Mouse (Mus musculus): ENCODE results near the gene Cdca3. TPM values are rescaled to one million over a fixed set of nuclear protein-coding genes. Genes with fewer than 3 reads are reported as not detected.

Cdca3 gene
- polyA plus RNA-seq (2016; fragmentation: Nextera tagmentation; extraction: Ambion mirVana): 157 and 166 TPM in 2 replicates

DNA sequence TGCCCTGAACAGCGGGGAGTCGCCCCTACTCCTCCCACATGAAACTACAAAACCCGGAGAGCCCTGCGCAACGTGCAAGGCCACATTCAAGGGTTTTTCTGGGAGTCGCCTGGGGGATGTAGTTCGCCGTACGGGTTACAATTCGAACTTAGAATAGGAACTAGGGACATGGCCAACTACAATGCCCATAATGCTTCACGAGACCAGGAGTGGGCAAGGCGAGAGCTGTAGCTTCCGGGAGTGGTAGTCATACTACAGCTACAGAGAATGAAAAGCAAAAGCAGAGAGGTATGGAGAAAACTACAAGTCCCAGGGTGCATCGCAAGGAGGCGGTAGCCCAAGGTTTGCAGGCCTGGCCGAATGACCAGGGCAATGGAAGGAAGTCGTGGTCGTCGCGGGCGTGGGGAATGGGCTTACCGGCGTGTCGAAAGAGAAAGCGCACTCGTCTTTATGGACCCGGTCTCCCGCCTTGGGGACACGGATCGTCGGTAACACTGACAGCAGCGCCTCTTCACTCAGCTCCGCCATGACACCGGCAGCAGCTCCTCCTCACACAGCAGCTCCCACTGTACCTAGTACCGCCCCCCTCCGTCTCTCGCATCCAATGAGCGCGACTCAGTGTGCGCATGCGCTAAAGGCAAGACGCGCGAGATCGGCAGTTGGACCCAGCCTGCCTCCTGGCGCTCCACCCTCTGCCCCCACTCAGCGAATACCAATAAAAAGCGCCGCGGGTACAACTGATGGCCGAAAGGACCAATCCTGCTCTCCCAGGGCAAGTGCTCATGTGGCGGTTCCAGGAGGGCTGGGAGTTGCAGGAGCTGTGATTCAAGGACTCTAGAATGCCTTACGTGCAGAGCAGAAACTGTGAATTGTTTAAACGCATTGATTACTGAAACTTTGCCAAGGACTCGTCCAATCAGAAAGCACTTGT is at the start of gene Cdca3, which contains the start of gene Usp5:
Gene Cdca3, plus strand, starts transcription at position 680 of the 931 bp plus-strand sequence.
Gene Usp5, minus strand, starts transcription at position 617 of the 931 bp plus-strand sequence.
- Histone ChIP-seq H3K9ac (peak within 1 kb of the TSS; percentile 69), H3K4me3 (peak within 1 kb of the TSS; percentile 62), H3K4me1 (peaks cover 23% of the 10 kb centered on the region), H3K4me2 (replicated peaks) (peak within 1 kb of the TSS; percentile 88), H3K36me3 (peaks cover 49% of the 10 kb centered on the region), H3K9me3 (no peaks in the 10 kb centered on the region), H3K27me3 (no peaks in the 10 kb centered on the region), H3K27ac (peak within 1 kb of the TSS; percentile 79)
- peak; percentile 96 for ATAC-seq (ENCODE audit: insufficient number of reproducible peaks, insufficient read depth, low FRiP score, low TSS enrichment)
- WGBS: under 1% methylated on average over 55 of the region's 55 CpGs

DNA sequence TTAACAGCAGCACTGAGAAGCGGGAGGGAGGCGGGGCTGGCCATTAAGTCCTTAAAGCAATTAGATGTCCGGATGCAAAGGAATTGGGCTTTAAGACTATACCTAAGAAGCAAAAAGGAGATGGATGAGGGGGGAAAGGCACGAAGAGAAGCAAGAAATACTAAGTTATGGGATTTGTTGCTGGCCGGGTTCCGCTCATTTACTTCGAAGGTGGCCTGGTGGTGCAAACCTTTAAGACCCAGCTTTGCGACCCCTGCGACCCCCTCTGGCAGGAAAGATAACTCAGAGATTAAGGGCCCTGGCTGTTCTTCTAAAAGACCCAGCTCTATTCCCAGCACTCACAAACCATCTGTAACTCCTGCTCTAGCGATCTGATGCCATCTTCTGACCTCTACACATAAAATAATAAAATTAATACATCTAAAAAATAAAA is 49.3 kb upstream of the Cdca3 start:
- WGBS: 5% methylated on average over 10 of the region's 10 CpGs
- Histone ChIP-seq H3K9me3 (no peaks in the 10 kb centered on the region), H3K27ac (no peak overlapping the region), H3K36me3 (no peaks in the 10 kb centered on the region), H3K9ac (peak overlapping the region; percentile 2; the same call in 1 of the 2 replicates), H3K4me1 (peaks cover 11% of the 10 kb centered on the region; the same call in 1 of the 2 replicates), H3K27me3 (peaks cover 5% of the 10 kb centered on the region), H3K4me2 (replicated peaks) (peak overlapping the region; percentile 70), H3K4me3 (peak overlapping the region; percentile 37)
- no peak for ATAC-seq (ENCODE audit: insufficient number of reproducible peaks, insufficient read depth, low FRiP score, low TSS enrichment)

DNA sequence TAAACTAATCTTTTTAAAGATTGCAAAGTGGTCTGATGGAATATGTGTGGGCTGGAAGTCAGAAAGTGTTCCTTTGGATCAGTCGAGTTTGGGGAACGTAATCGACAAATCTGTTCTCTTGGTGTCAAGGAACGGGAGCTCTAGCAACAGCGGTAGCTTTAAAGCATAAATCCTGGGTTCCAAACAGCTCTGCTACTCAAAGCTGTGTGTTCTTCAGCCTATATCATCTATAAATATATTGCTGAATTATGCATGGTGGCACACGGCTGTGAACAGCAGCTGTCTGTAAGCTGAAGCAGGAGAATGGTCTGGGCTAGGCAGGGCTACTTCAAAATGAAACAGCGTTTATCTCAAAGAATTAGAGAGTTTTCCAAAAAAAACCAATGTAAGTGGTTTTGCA is 48.4 kb upstream of the Cdca3 start:
- peaks cover 11% of the 10 kb centered on the region; the same call in 1 of the 2 replicates for H3K4me1 ChIP-seq
- H3K9ac ChIP-seq: no peak overlapping the region
- no peak overlapping the region for H3K4me2 ChIP-seq (replicated peaks)
- no peaks in the 10 kb centered on the region for H3K9me3 ChIP-seq
- no peaks in the 10 kb centered on the region for H3K36me3 ChIP-seq
- WGBS: 88% methylated on average over 7 of the region's 7 CpGs
- no peak overlapping the region for H3K27ac ChIP-seq
- ATAC-seq (ENCODE audit: insufficient number of reproducible peaks, insufficient read depth, low FRiP score, low TSS enrichment): no peak
- H3K27me3 ChIP-seq: peaks cover 5% of the 10 kb centered on the region
- no peak overlapping the region for H3K4me3 ChIP-seq

DNA sequence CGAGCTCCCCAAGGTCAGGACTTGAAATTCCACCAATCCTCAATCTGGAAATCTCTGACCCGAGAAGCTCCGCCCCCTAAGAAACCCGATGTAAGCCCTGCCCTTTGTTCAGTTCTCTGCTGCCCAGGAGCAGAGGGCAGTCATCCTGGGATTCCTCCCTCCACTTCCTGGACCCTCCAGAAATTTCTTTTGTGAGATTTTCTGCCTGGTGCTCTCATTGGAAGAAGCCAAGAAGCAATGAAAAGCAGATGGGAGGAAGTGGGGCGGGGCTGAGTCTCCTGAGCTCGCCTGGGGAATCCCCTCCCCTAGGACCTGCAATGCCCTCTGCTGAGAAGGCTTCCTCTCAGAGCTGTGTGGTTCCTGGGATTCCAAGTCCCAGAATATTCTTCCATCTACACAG is 46.9 kb upstream of the Cdca3 start:
- WGBS: 15% methylated on average over 6 of the region's 6 CpGs
- H3K4me3 ChIP-seq: no peak overlapping the region
- no peak overlapping the region for H3K27ac ChIP-seq
- no peak for ATAC-seq (ENCODE audit: insufficient number of reproducible peaks, insufficient read depth, low FRiP score, low TSS enrichment)
- no peak overlapping the region for H3K9ac ChIP-seq
- no peaks in the 10 kb centered on the region for H3K36me3 ChIP-seq
- peak overlapping the region; percentile 28 for H3K4me2 ChIP-seq (replicated peaks)
- H3K4me1 ChIP-seq: peaks cover 11% of the 10 kb centered on the region; the same call in 1 of the 2 replicates
- H3K9me3 ChIP-seq: no peaks in the 10 kb centered on the region
- H3K27me3 ChIP-seq: peaks cover 5% of the 10 kb centered on the region

DNA sequence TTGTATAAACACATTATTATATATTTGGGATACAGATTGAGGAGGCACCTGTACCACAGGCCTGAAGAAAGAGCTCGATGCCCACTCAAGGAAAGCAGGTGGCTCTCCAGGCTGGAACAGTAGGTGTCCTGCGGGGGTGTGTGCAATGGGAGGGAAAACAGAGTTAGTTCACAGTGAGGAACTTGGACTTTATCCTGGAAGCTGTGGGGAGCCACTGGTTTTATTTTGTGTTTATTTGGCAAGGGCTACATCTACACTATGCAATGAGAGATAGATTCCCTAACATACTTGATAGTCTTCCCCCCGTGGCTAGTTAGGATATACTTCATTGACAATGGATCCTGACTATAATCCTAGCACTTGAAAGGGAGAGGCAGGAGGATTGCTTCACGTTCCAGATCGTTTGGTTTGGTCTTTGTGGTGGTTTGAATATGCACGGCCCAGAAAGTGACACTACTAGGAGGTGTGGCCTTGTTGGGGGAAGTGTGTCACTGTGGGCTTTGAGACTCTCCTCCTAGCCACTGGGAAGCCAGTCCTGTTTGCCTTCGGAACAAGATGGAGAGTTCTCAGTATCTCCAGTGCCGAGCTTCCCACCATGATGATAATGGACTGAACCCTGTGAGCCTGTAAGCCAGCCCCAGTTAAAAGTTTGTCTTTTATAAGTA is 42.5 kb upstream of the Cdca3 start:
- WGBS: 54% methylated on average over 8 of the region's 8 CpGs

DNA sequence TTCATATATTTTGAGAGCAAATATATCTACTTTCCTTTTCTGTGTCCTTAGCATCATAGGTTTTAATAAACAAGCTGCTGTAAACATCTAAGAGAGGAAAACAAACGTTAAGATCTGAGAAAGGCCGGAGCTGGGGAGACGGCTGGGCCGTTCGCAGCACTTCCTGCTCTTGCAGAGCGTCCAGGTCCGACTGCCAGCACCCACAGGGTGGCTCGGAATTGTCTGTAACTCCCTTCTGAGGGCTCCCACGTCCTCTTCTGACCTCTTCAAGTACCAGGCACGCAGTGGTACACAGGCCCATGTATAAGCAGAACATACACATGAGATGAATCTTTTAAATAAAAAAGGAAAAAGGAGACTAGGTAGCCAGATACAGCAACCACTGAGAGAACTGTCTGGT is 41.6 kb upstream of the Cdca3 start:
- H3K36me3 ChIP-seq: no peaks in the 10 kb centered on the region
- 77% methylated on average over 10 of the region's 10 CpGs for WGBS
- H3K27me3 ChIP-seq: no peaks in the 10 kb centered on the region
- no peaks in the 10 kb centered on the region for H3K9me3 ChIP-seq
- H3K4me1 ChIP-seq: peaks cover 5% of the 10 kb centered on the region; the same call in 1 of the 2 replicates
- no peak overlapping the region for H3K4me2 ChIP-seq (replicated peaks)
- H3K9ac ChIP-seq: no peak overlapping the region
- no peak overlapping the region for H3K4me3 ChIP-seq
- no peak for ATAC-seq (ENCODE audit: insufficient number of reproducible peaks, insufficient read depth, low FRiP score, low TSS enrichment)
- H3K27ac ChIP-seq: no peak overlapping the region

More for the DNA sequence above, 42.5 kb upstream of the Cdca3 start:
- H3K27me3 ChIP-seq: no peaks in the 10 kb centered on the region
- H3K4me2 ChIP-seq (replicated peaks): no peak overlapping the region
- H3K9ac ChIP-seq: no peak overlapping the region
- H3K4me1 ChIP-seq: peaks cover 10% of the 10 kb centered on the region; the same call in 1 of the 2 replicates
- no peaks in the 10 kb centered on the region for H3K36me3 ChIP-seq
- H3K4me3 ChIP-seq: no peak overlapping the region
- ATAC-seq (ENCODE audit: insufficient number of reproducible peaks, insufficient read depth, low FRiP score, low TSS enrichment): no peak
- no peaks in the 10 kb centered on the region for H3K9me3 ChIP-seq
- H3K27ac ChIP-seq: no peak overlapping the region

DNA sequence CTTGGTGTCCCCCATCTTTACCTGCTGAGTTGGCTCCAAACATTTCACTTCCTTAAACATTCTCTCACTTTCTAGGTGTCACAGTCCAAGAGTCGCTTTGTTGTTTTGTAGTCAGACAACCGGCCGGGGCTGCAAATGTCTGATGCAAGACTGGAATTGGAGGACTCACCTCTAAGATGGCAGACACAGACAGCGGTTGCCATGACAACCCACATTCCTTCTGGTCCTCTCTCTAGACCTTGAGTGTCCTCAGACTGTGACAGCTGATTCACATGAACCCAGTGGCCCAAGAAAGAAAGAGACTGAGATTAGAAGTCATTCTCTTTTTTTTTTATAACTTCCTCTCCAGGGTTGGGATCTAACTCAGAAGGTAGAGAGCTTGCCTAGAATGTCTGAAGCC is 39.8 kb upstream of the Cdca3 start:
- no peaks in the 10 kb centered on the region for H3K27me3 ChIP-seq
- H3K4me3 ChIP-seq: no peak overlapping the region
- no peak overlapping the region for H3K9ac ChIP-seq
- H3K36me3 ChIP-seq: no peaks in the 10 kb centered on the region
- H3K27ac ChIP-seq: no peak overlapping the region
- no peak for ATAC-seq (ENCODE audit: insufficient number of reproducible peaks, insufficient read depth, low FRiP score, low TSS enrichment)
- 0 out of 2 replicates have a peak, but pooled peaks cover 4% of the 10 kb centered on the region for H3K4me1 ChIP-seq
- 82% methylated on average over 4 of the region's 4 CpGs for WGBS
- H3K4me2 ChIP-seq (replicated peaks): no peak overlapping the region
- H3K9me3 ChIP-seq: no peaks in the 10 kb centered on the region

DNA sequence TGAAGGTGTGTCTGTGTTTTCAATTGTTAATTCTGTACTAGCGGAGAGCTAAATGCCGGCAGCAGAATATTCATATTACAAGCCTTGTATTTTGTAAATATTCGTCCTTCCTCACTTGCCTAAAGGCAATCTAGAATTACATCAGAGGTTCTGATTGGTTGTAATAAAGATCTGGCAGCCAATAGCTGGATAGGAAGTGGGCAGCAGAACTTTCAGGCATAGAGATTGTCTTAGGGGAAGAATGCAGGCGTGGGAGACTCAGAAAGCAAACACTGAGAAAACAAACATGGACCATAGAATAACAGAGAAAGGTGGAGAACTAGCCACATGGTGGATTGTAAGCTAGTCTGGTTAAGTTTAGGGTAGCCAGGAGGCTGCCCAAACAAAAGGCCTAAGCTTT is 39.2 kb upstream of the Cdca3 start:
- Histone ChIP-seq H3K36me3 (no peaks in the 10 kb centered on the region), H3K4me1 (0 out of 2 replicates have a peak, but pooled peaks cover 4% of the 10 kb centered on the region), H3K9ac (no peak overlapping the region), H3K9me3 (no peaks in the 10 kb centered on the region), H3K27ac (peak overlapping the region; percentile 42; the same call in 1 of the 2 replicates), H3K4me3 (no peak overlapping the region), H3K27me3 (no peaks in the 10 kb centered on the region), H3K4me2 (replicated peaks) (no peak overlapping the region)
- ATAC-seq (ENCODE audit: insufficient number of reproducible peaks, insufficient read depth, low FRiP score, low TSS enrichment): no peak
- WGBS: 39% methylated on average over 4 of the region's 4 CpGs

DNA sequence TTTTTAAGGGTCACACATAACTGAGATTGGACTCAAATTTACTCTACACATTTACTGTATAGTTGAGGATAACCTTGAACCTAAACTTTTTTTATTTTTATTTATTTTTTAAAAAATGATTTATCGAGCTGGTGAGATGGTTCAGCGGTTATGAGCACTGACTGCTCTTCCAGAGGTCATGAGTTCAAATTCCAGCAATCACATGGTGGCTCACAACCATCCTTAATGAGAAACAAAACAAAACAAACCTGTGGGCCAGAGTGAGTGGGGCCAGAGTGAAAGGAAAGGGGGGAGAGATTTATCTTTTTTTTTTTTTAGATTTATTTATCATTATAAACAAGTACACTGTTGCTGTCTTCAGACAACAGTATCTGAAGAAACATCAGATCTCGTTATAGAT is 37.4 kb upstream of the Cdca3 start:
- Histone ChIP-seq H3K4me2 (replicated peaks) (no peak overlapping the region), H3K36me3 (no peaks in the 10 kb centered on the region), H3K27ac (no peak overlapping the region), H3K4me3 (no peak overlapping the region), H3K27me3 (no peaks in the 10 kb centered on the region), H3K9me3 (no peaks in the 10 kb centered on the region), H3K9ac (no peak overlapping the region), H3K4me1 (0 out of 2 replicates have a peak, but pooled peaks cover 4% of the 10 kb centered on the region)
- no peak for ATAC-seq (ENCODE audit: insufficient number of reproducible peaks, insufficient read depth, low FRiP score, low TSS enrichment)
- WGBS: 85% methylated on average over 3 of the region's 3 CpGs

DNA sequence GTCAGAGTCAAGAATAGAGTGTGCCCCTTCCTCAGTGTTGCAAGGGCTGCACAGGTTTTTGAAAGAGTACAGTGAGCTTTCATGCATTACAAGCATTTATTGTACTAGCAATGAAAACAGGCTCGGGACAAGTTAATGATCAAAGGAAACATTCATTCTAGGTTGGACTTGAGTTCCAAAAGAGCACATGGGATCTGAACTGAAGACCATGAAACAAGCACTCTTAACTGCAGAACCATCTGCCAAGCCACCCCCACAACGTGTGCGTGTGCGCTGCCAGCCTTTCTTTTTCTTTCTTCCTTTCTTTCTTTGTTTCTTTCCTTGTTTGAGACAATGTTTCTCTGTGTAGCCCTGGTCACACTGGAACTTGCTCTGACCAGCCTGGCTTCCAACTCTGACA is 33.6 kb upstream of the Cdca3 start:
- Histone ChIP-seq H3K4me3 (no peak overlapping the region), H3K27me3 (no peaks in the 10 kb centered on the region), H3K27ac (no peak overlapping the region), H3K4me1 (no peaks in the 10 kb centered on the region), H3K36me3 (no peaks in the 10 kb centered on the region), H3K4me2 (replicated peaks) (no peak overlapping the region), H3K9ac (no peak overlapping the region), H3K9me3 (no peaks in the 10 kb centered on the region)
- ATAC-seq (ENCODE audit: insufficient number of reproducible peaks, insufficient read depth, low FRiP score, low TSS enrichment): no peak
- 76% methylated on average over 4 of the region's 4 CpGs for WGBS

DNA sequence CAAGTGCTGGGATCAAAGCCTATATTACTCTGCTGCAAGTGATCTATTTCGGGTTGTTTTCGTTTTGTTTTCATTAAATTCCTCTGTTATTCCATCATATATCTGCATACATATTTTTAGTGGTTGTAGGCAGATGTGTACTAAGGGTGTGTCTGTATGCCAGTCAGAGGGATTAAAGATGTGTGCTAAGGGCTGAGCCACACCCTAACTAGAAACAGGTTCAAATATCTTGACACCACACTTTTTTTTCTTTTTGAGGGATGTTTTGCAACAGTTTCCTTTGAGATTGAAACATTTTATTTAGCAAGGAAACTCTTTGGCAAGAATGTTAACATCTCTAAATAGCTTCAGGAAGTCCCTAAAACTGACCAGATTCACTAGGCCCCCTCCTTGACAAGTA is 33.1 kb upstream of the Cdca3 start:
- no peak for ATAC-seq (ENCODE audit: insufficient number of reproducible peaks, insufficient read depth, low FRiP score, low TSS enrichment)
- no peaks in the 10 kb centered on the region for H3K27me3 ChIP-seq
- H3K9ac ChIP-seq: no peak overlapping the region
- H3K27ac ChIP-seq: no peak overlapping the region
- no peaks in the 10 kb centered on the region for H3K4me1 ChIP-seq
- H3K4me3 ChIP-seq: no peak overlapping the region
- WGBS: 76% methylated on average over 2 of the region's 2 CpGs
- H3K9me3 ChIP-seq: no peaks in the 10 kb centered on the region
- no peak overlapping the region for H3K4me2 ChIP-seq (replicated peaks)
- H3K36me3 ChIP-seq: no peaks in the 10 kb centered on the region

Measured in embryonic facial prominence, embryonic 12.5 days (tissue).